Mouse (Mus musculus) splenic B cell, adult 2 months (primary cell): Measurements from ENCODE around the gene Nos3.

Experiments
- DNase-seq: peaks from one replicate; pipeline ENCODE4 v3.0.0-alpha.2; 2011; ENCODE audit warnings: low read depth, low spot score
- H3K27me3 ChIP-seq: 2 replicates; pipeline ENCODE4 v1.6.1; 2012; ENCODE audit warnings: mild to moderate bottlenecking, low read length, moderate library complexity, mixed read lengths; ENCODE audit not compliant: control insufficient read depth, poor library complexity, insufficient read depth, severe bottlenecking
- H3K36me3 ChIP-seq: 2 replicates; pipeline ENCODE4 v1.6.1; 2012; ENCODE audit warnings: mild to moderate bottlenecking, low read length, moderate library complexity, mixed read lengths; ENCODE audit not compliant: control insufficient read depth, poor library complexity, insufficient read depth, severe bottlenecking

The Nos3 gene

DNA sequence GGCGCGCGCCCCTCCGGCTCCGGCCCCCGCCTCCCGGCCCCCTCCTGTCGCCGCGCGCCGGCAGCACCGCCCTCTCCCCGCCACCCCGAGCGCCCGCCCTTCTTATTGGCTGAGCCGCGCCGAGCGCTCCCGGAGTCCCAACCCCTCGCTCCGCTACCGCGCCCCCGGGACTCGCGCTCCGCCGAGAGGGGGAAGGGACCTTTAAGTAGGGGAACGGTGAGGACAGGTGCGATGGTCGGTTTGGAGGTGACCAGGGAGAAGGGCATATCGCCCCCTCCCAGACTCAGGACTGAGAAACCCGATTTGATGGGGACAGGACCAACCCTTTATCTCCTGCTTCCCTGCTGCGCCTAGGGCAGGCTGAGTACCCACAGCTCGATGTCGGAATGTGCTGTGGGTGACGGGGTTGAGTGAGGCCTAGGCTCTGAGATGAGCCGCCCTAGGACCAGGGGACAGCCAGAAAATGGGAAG lies 12.9 kb upstream of the Nos3 start:
- no peaks in the 10 kb centered on the region for H3K27me3 ChIP-seq
- peak; percentile 8 for DNase-seq

DNA sequence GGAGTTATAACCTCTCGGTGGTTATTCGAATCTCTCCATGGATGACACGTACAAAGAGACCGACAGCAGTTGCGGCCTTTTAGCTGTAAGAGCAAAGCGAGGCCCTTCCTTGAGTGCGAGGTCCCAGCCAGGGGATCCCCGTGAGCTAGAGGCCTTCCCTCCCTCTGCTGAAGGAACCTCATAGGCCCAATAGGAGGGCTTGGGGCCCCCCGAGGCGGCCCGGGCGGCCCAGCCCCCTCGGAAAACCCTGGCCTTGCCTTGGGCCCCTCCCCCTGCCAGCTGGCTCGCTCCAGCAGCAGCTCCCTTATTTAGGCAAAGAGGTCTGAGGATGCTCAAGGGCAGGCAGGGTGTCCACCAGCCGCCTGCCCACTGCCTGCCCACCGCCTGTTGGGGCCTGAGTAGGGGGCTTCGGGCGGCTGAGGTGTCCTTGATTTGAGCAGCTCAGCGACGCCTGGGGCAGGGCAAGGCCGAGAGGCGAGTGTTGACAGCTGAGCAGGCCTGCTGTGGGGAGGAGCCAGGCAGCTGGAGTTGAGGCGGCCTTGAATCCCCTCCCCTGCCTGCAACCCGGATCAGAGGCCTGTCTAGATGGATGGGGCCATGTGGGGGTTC lies 12.3 kb upstream of the Nos3 start:
- DNase-seq = no peak
- Histone ChIP-seq H3K27me3 (no peaks in the 10 kb centered on the region), H3K36me3 (no peaks in the 10 kb centered on the region)

More for the DNA sequence above, 12.9 kb upstream of the Nos3 start:
- H3K36me3 ChIP-seq = no peaks in the 10 kb centered on the region

DNA sequence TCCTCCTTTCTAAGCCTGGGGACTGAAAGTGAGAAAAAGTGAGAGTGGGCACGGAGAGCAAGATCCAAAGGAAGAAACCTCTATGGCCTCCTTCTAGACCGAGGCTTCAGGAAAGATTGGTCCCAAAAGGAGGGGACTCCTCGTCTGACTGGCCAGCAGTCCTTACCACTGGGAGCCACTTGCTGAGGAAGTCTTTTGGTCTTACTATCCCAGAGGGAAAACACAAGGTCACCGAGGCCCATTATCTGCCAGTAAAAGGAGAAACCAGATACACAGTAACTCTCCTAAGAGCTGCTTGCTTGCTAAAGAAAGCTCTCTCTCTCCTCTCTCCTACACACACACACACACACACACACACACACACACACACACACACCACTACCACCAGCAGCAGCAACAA lies 11.3 kb upstream of the Nos3 start:
- no peak for DNase-seq
- no peaks in the 10 kb centered on the region for H3K27me3 ChIP-seq
- H3K36me3 ChIP-seq = no peaks in the 10 kb centered on the region

DNA sequence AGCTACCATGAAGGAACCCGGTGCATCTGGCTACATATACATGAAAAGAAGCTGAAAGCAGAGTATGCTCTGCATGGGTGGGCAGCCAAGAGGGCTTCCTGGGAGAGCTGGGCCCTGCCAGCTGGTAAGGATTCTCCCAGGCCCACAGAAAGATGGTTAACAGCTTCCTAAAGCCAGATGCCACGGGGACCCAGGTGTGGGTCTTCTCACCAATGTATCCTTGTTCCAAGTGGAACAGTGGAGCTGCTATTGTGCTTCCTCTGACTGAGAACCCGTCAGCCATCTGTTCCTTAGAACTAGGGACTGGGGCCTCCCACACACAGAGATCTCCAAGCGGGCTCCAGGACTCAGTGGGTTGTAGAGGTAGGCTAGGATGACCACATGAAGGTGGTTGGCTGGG lies 7.8 kb upstream of the Nos3 start:
- DNase-seq = no peak
- Histone ChIP-seq H3K36me3 (no peaks in the 10 kb centered on the region), H3K27me3 (no peaks in the 10 kb centered on the region)

DNA sequence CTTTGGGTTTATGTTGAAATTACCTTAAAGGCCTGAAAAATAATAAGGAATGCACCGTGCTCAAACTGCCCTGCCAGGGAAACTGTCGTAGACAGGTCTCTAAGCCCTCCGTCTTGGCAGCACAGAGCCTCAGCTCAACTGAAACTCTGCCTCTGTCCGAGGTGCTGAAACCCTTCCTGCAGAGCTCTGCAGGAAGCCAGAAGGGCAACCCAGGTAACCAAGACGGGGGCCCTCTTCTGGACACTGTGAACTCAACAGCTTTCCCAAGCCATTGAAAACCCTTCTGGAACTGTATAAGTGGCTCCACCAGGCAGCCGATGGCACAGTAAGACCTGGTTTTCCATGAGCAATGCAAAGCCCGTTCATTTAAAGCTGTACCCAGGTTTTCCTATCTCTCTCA lies 7.1 kb upstream of the Nos3 start:
- no peaks in the 10 kb centered on the region for H3K27me3 ChIP-seq
- no peaks in the 10 kb centered on the region for H3K36me3 ChIP-seq
- DNase-seq = peak; percentile 83

DNA sequence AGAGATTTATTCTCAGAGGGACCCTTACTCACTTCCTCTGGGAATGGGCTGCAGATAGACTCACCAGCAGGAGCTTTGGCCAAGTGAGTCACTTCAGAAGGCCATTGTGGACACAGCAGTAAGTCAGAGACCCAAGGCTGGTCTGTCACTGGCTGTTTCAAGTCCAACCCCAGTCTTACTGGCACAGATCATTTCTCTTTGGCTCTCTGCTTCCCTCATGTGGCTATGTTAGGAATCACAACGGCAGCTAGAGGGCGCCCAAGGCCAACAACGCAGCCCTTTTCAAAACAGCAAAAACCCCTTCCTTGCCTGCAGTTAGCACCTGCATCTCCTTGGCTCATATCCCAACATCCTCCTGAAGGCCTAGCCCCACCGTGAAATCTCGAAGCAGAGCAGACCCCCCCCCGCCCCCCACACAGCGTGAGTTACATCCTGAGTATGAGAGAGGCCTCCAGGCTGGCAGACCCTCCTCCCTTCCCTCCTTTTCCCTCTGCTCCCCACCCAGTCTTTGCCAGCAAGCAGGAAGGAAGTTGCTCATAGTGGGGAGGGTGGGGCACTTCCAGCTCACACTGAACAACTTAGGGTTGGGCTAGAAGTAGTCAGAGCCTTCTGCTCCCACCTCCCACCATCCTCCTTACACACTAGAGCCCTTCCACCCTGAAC lies 3.7 kb upstream of the Nos3 start:
- H3K27me3 ChIP-seq = no peaks in the 10 kb centered on the region
- H3K36me3 ChIP-seq = no peaks in the 10 kb centered on the region
- peak; percentile 83 for DNase-seq

DNA sequence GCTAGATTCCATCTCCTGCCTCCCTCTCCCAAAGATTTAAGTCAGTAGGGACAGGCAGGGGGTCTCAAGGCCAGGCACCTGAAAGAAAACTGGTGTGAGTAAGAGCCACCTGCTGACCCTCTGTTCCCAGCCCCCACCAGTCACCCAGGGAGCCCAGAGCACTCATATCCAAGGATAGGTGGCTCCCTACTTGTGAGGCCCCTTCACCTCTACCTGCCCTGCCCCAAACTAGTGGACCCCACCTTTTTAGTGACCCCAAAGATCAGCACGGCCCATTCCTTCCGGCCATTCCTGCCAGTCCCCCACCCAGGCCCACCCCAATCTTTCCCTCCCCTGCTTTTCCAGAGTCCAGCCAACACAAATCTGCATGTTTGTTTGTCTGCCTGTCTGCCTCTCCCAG lies 1.1 kb upstream of the Nos3 start:
- no peak for DNase-seq
- Histone ChIP-seq H3K27me3 (no peaks in the 10 kb centered on the region), H3K36me3 (no peaks in the 10 kb centered on the region)

DNA sequence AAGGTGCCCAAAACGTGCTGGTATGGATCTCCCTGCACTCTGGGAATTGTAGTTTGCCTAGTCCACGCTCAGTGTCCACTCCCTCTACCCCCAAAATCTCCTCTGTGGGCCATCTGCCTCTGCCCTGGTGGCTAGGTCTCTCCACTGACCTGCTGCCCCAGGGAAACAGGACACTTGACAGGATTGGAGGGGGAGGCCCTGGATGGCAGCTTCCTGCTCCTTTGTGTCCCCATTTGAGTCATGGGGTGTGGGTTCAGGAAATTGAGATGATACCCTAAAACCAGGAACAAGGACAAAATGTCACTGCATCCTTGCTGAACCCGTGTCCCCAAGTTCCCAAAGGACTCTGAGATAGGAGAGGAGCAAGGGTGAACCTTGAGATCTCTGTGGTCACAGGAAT lies 549 bp upstream of the Nos3 start:
- no peaks in the 10 kb centered on the region for H3K27me3 ChIP-seq
- no peaks in the 10 kb centered on the region for H3K36me3 ChIP-seq
- no peak for DNase-seq

GRCm38 (mm10) chr5:24364963-24365362 lies 353 bp downstream of the Nos3 start:
- no peaks in the 10 kb centered on the region for H3K27me3 ChIP-seq
- H3K36me3 ChIP-seq = no peaks in the 10 kb centered on the region
- DNase-seq = no peak

DNA sequence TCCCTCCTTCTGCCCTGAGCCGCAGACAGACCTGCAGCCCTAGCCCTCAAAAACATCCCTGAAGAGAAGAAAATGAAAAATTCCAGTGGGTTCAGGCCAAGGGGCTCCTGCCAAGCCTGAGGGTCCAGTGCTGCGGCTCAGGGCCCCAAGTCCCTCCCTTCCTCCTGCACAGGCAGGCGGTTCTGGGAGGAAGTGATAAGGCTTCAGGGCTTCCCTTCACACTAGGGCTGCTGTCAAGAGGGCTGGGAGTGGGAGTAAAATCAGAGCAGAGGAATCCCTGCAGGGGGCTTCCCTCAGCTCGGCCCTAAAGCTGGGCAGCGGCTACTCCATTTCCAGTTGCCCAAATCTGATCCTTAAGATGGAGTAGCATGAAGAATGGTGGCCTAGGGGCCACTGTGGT lies 918 bp downstream of the Nos3 start:
- no peaks in the 10 kb centered on the region for H3K27me3 ChIP-seq
- no peaks in the 10 kb centered on the region for H3K36me3 ChIP-seq
- DNase-seq = no peak

DNA sequence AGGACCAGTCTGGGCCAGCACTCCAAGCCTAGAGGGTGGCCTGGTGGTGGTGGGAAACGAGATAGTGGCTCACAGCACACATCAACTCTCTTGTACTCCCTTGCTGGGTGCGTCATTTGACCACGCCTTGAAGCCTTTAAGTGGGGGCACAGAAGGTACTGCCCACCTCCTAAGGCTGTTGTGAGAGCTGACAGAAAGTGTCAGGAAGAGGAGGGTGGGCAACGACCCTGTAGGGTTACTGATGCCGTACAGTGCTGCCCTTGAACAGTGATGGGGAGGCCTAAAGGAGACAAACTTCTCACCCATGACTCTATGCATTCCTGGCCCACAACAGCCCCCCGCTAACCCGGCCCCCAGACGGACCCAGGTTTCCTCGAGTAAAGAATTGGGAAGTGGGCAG lies 1.8 kb downstream of the Nos3 start:
- Histone ChIP-seq H3K27me3 (no peaks in the 10 kb centered on the region), H3K36me3 (no peaks in the 10 kb centered on the region)
- DNase-seq = no peak

- no peak for DNase-seq
- no peaks in the 10 kb centered on the region for H3K27me3 ChIP-seq
Measured at GRCm38 (mm10) chr5:24369767-24370166, 5.2 kb downstream of the Nos3 start.

GRCm38 (mm10) chr5:24373807-24374206 lies 9.2 kb downstream of the Nos3 start:
- no peak for DNase-seq
- Histone ChIP-seq H3K36me3 (no peaks in the 10 kb centered on the region), H3K27me3 (no peaks in the 10 kb centered on the region)

More at GRCm38 (mm10) chr5:24369767-24370166, 5.2 kb downstream of the Nos3 start:
- H3K36me3 ChIP-seq = no peaks in the 10 kb centered on the region

GRCm38 (mm10) chr5:24374216-24374615 lies 9.6 kb downstream of the Nos3 start:
- DNase-seq = no peak
- no peaks in the 10 kb centered on the region for H3K27me3 ChIP-seq
- H3K36me3 ChIP-seq = no peaks in the 10 kb centered on the region

DNA sequence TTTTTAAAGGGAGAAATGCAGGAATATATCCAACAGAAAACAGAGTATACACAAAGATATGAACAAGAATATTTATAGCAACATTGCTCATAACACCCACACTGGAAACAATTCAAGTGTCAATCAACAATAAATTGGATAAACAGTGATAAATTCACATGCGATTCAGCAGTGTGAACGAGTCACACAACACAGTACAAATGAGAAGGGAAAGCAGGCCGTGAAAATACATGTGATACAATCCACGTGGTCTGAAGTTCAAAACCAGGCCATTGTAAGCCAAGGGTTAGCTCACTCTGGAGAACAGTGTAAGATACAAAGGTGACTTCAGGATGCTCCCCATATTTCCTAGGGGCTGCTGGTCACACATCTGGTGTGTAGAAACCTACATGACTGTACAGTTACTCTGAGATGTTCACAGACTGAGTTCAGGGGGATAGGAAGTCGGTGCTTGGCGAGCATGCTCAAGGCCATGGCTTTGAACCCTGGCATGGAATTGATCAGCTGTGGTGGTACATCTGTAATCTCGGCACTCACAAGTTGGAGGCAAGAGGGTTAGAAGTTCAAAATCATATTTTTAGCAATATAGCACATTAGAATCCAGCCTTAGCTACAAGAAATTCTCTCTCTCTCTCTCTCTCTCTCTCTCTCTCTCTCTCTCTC lies 10.2 kb downstream of the Nos3 start:
- no peaks in the 10 kb centered on the region for H3K36me3 ChIP-seq
- H3K27me3 ChIP-seq = no peaks in the 10 kb centered on the region
- DNase-seq = no peak
